Mouse (Mus musculus) bone marrow macrophage, adult 2 months (primary cell): ENCODE results near the gene Vstm2b. TPM values are rescaled to one million over a fixed set of nuclear protein-coding genes. Genes with fewer than 3 reads are reported as not detected.

ENCODE experiments used
- H3K27ac ChIP-seq: 2 replicates; pipeline ENCODE4 v1.5.1; 2012; ENCODE audit warnings: low read depth, low read length; ENCODE audit not compliant: insufficient read depth
- H3K4me1 ChIP-seq: 2 replicates; pipeline ENCODE4 v1.6.1; 2012; ENCODE audit warnings: low read length; ENCODE audit not compliant: control insufficient read depth, insufficient read depth
- H3K4me3 ChIP-seq: 2 replicates; pipeline ENCODE4 v1.5.1; 2012; ENCODE audit warnings: mild to moderate bottlenecking, low read length, moderate library complexity; ENCODE audit not compliant: insufficient read depth
- CTCF ChIP-seq: IDR thresholded peaks from 2 replicates; pipeline ENCODE4 v1.5.1; 2012; ENCODE audit warnings: low read depth, mild to moderate bottlenecking, low read length, moderate library complexity
- POLR2A ChIP-seq: IDR thresholded peaks from 2 replicates; pipeline ENCODE4 v1.6.1; 2012; ENCODE audit warnings: mild to moderate bottlenecking, low read depth, low read length, borderline replicate concordance
- polyA plus RNA-seq: library from polyadenylated mRNA; stranded (reverse); fragments of >200 nt; gene quantifications from 2 replicates; pipeline ENCODE4 v1.2.4, GENCODE M21; 2012; ENCODE audit not compliant: missing spikeins, insufficient read depth, insufficient read length

Vstm2b gene
- polyA plus RNA-seq: not detected in 2 replicates

GRCm38 (mm10) chr7:40898096-40898710 is at the start of gene Vstm2b:
TSS of gene Vstm2b (plus strand) at chr7:40898328.
- H3K4me1 ChIP-seq: no peaks in the 10 kb centered on the region
- H3K27ac ChIP-seq: no peak within 1 kb of the TSS
- no peak within 1 kb of the TSS for H3K4me3 ChIP-seq
- TF ChIP-seq POLR2A (no peak), CTCF (no peak)

- no peak for TF ChIP-seq POLR2A
- Histone ChIP-seq H3K4me1 (no peaks in the 10 kb centered on the region), H3K4me3 (no peak overlapping the region), H3K27ac (no peak overlapping the region)
Measured at GRCm38 (mm10) chr7:40856088-40856625, 42.0 kb upstream of the Vstm2b start.

GRCm38 (mm10) chr7:40873380-40873990 is 24.6 kb upstream of the Vstm2b start:
- Histone ChIP-seq H3K4me3 (no peak overlapping the region), H3K27ac (no peak overlapping the region), H3K4me1 (no peaks in the 10 kb centered on the region)
- TF ChIP-seq CTCF (no peak), POLR2A (no peak)

DNA sequence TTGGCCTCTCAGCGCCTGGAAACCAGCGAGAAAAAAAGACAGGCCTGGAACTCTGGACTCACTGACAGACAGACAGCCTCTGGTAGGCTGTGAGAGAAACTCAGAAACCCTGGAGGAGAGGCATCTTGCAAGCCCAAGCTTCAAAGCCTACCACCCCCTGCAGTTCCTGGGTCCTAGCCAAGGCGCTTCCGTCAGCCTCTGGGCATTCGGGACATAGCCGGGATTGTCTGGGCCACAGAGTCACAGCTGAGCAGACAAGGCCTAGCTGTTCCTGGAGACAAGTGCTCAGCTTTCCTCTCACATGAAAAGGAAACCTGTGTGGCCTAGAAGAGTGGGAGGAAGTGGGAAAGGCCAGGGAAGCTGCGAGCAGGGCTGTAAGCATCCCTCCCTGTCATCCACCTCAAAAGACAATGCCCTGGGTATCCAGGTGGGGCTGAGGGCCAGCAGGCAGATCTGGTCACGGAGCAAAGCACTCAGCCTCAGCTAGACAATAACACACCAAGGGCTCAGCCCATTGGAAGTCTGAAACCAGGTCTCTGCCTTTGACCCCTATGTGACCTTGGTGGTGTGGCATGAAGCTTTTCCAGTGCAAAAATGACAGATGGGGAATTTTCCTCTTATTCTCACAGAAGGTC is 13.2 kb upstream of the Vstm2b start:
- Histone ChIP-seq H3K27ac (no peak overlapping the region), H3K4me3 (no peak overlapping the region), H3K4me1 (no peaks in the 10 kb centered on the region)
- TF ChIP-seq CTCF: no peak
- TF ChIP-seq POLR2A: no peak

DNA sequence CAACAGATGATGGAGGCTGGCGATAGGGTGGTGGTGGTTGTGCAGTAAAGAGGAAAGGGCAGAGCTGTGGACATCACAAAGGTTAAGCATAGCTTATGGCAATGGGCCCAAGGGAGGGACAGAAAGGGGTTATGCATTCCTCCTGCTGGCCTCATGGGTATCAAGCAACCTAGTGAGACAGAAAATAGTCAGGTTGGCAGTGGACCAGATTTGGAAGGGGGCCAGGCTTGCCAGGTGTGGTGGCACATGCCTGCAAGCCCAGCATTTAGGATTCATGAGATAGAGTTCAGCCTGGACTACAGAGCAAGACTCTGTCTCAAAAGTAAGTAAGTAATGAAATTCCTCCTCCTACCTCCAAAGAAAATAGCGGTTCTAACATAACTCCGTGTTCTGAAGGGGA is 9.8 kb upstream of the Vstm2b start:
- TF ChIP-seq POLR2A: no peak
- no peak for TF ChIP-seq CTCF
- Histone ChIP-seq H3K4me1 (no peaks in the 10 kb centered on the region), H3K4me3 (no peak overlapping the region), H3K27ac (no peak overlapping the region)

DNA sequence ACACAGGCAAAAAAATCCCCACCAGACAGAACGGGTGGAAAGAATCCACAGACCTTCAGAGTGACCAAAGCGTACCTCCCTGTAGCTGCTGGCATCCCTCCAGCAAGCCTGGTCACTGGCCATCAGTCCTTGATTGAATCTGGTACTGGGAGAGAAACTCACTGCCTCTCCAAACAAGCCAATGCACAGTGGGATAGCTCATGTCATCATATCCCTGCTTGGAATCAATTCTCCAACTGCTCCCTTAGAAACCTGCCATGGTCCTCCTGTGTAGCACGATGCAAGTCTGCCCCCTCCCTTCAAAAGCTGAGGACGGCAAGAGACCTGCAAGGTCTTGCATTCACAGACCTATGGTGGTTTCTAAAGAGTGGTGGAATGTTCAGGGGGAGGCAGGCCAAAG is 1.2 kb upstream of the Vstm2b start:
- Histone ChIP-seq H3K27ac (no peak overlapping the region), H3K4me3 (no peak overlapping the region), H3K4me1 (no peaks in the 10 kb centered on the region)
- TF ChIP-seq POLR2A (no peak), CTCF (no peak)

DNA sequence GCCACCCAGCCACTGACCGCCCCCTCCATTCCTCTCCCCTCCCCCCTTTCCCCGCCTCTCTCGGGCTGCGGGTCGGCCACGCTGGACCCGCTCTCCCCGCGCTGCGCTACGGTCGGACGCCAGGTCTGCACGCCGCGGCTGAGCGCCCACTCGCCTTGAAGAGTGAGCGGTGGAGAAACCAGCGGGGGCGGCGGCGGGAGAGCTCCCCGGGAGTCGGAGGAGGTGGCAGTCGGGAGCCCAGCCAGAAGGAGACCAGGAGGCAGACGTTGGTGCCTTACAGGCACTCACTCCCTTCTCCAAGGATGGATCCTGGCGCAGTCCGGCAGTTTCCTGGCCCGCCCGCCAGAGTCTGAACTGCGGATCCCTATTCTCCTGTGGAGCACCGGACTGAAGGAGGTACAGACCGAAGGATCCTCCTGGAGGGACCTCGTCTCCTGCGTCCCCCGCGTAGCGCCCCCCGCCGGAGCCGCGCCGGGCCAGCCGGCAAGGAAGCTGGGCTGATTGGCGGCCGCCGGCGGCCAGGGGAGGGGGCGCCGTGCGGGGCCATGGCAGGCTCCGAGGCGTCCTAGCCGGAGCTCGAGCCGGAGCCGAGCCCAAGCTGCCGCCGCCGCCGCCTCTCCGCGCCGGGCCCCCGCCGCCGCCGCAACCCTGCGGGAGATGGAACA is 715 bp downstream of the Vstm2b start:
- no peak for TF ChIP-seq POLR2A
- no peak for TF ChIP-seq CTCF
- Histone ChIP-seq H3K4me3 (no peak overlapping the region), H3K4me1 (no peaks in the 10 kb centered on the region), H3K27ac (no peak overlapping the region)

DNA sequence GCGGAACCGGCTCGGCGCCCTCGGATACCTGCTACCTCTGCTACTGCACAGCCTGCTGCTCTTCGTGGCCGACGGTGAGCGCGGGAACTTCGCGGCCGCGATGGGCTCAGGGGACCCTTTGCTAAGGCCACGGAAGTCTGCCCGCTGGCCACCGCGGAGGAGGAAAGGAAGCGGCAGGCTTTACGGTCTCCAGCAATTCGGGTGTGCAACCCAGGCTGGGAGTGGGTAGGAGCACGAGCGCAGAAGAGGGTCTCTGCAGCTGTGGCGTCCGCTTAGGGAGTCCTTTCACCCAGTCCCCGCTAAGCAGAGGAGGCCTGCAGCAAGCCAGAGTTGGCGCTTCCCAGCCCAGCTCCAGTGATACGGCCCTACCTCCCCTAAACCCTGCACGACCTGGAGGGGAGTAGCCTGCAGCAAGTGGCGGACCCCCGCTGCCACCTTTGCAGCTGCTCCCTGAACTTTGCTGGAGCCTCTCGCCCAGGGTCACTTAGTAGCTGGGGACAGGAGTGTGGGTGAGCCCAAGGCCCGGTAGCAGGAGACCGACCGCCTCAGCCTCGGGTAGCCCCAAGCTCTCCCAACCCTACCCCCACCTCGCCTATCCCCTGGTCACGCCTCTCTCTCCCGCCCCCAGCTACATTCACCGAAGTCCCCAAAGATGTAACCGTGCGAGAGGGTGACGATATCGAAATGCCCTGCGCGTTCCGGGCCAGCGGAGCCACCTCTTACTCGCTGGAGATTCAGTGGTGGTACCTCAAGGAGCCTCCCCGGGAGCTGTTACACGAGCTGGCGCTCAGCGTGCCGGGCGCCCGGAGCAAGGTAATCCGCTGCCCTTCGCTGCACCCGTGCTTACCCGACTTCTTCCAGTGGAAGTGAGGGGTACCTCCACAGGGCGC is 1.5 kb downstream of the Vstm2b start:
- Histone ChIP-seq H3K4me3 (no peak overlapping the region), H3K27ac (no peak overlapping the region), H3K4me1 (no peaks in the 10 kb centered on the region)
- no peak for TF ChIP-seq POLR2A
- no peak for TF ChIP-seq CTCF

DNA sequence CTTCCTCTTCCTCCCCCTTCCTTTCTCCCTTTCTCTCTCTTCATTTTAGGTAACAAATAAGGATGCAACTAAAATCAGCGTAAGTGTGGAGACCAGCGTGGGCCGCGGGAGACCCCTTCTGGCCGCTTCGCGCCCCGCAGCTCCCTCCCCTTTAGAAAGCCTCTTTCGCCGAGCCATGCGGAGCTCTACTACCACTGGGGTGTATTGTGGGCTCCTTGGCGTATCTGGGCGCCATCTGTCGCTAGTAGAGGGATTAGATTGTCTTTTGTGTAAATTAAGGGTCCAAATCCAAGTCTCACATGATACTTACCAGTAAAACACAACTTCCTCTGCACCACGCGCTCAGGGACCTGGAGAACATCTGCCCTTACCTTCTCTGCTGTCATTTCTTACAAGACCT is 3.1 kb downstream of the Vstm2b start:
- Histone ChIP-seq H3K4me1 (no peaks in the 10 kb centered on the region), H3K27ac (no peak overlapping the region), H3K4me3 (no peak overlapping the region)
- TF ChIP-seq CTCF (no peak), POLR2A (no peak)
